Mouse (Mus musculus) lung, adult 18-20 months (tissue): ENCODE measurements around the gene Tmem231.
"Not testable (repeated sequence)": the region's sequence is repeated elsewhere in the genome, so short reads cannot be mapped to it uniquely, and the experiment has no call there.

Experiments
- DNase-seq, 2 experiments: peaks; one replicate each; pipeline ENCODE4 v3.0.0; 2022; ENCODE audit warnings: mixed read lengths in 2 of 2

Tmem231 gene

GRCm38 (mm10) chr8:111947954-111948353 lies 14.3 kb upstream of the Tmem231 start:
- no peak for DNase-seq

- DNase-seq, result no peak
These were observed 13.5 kb upstream of the Tmem231 start for GRCm38 (mm10) chr8:111947144-111947543.

- DNase-seq, result no peak
These were observed 9.9 kb upstream of the Tmem231 start for GRCm38 (mm10) chr8:111943544-111943943.

- peak; percentile 23 to 38 for DNase-seq
These were observed 7.4 kb upstream of the Tmem231 start for GRCm38 (mm10) chr8:111941101-111941454.

GRCm38 (mm10) chr8:111940171-111941100 lies 6.8 kb upstream of the Tmem231 start, which contains the start of gene Gabarapl2:
TSS of gene Gabarapl2 (plus strand) at chr8:111940703.
- peak; percentile 98 to 99 for DNase-seq

GRCm38 (mm10) chr8:111939516-111940142 lies 5.9 kb upstream of the Tmem231 start:
- DNase-seq, result peak; percentile 75 to 82

GRCm38 (mm10) chr8:111938076-111938985 lies 4.7 kb upstream of the Tmem231 start:
- not testable (repeated sequence) for DNase-seq

GRCm38 (mm10) chr8:111937184-111937583 lies 3.5 kb upstream of the Tmem231 start:
- DNase-seq, result no peak

- DNase-seq, result no peak
These were observed 520 bp upstream of the Tmem231 start for GRCm38 (mm10) chr8:111934201-111934600.

- peak; percentile 79 to 84 for DNase-seq
These were observed 923 bp downstream of the Tmem231 start for GRCm38 (mm10) chr8:111932580-111933336.

GRCm38 (mm10) chr8:111931721-111932120 lies 2.0 kb downstream of the Tmem231 start:
- no peak for DNase-seq

GRCm38 (mm10) chr8:111929648-111930344 lies 3.9 kb downstream of the Tmem231 start:
- no peak for DNase-seq

GRCm38 (mm10) chr8:111924976-111925375 lies 8.7 kb downstream of the Tmem231 start:
- DNase-seq, result no peak

GRCm38 (mm10) chr8:111923383-111923804 lies 10.3 kb downstream of the Tmem231 start:
- peak; percentile 47 to 63 for DNase-seq

GRCm38 (mm10) chr8:111920971-111921370 lies 12.7 kb downstream of the Tmem231 start:
- DNase-seq, result no peak

- no peak for DNase-seq
These were observed 14.0 kb downstream of the Tmem231 start for GRCm38 (mm10) chr8:111919663-111920062.

GRCm38 (mm10) chr8:111912860-111913432 lies 20.7 kb downstream of the Tmem231 start:
- no peak for DNase-seq

GRCm38 (mm10) chr8:111911572-111911971 lies 22.1 kb downstream of the Tmem231 start:
- DNase-seq, result no peak

GRCm38 (mm10) chr8:111909621-111910450 lies 23.8 kb downstream of the Tmem231 start, which contains the start of gene Chst5:
TSS of gene Chst5 (minus strand) at chr8:111910447.
- DNase-seq, result no peak
